Mouse (Mus musculus): ENCODE measurements around the gene Secisbp2l. TPM values are rescaled to one million over a fixed set of nuclear protein-coding genes. Genes with fewer than 3 reads are reported as not detected.

The Secisbp2l gene
- polyA plus RNA-seq, 1 experiment from 2014 or later, result 22.1 TPM

DNA sequence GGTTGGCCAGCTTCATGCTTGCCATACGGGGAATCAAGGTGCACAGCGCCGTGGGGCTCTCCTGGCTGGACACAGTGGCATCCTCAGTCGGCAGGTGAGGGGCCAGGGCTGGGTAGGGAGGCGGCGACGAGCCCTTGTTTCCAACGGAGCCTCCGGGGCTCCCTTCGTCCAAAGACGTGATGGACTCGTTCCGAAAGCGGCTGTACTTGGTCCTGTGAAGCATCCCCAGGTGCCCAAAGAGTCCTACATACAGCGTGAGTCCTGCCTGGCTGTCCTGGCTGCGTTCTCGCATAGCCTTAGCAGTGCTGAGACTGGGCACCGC, 59.6 kb downstream of the Secisbp2l start:
- WGBS, result under 1% methylated on average over 18 of the region's 18 CpGs
- Histone ChIP-seq H3K9me3 (ENCODE audit: control insufficient read depth, low read length) (no peaks in the 10 kb centered on the region), H3K27me3 (ENCODE audit: control insufficient read depth, insufficient read depth, low read length) (peaks cover 25% of the 10 kb centered on the region), H3K27ac (replicated peaks; ENCODE audit: low read depth, low read length) (no peak overlapping the region), H3K36me3 (ENCODE audit: control insufficient read depth, insufficient read depth, low read length) (no peaks in the 10 kb centered on the region), H3K4me2 (ENCODE audit: low read depth, severe bottlenecking) (peak overlapping the region; percentile 96), H3K9ac (ENCODE audit: low read length) (no peak overlapping the region; the same call in 1 of the 2 replicates), H3K4me1 (ENCODE audit: control insufficient read depth, insufficient read depth, low read length) (peaks cover 7% of the 10 kb centered on the region; the same call in 1 of the 2 replicates), H3K4me3 (ENCODE audit: low read depth, low read length) (peak overlapping the region; percentile 51)
- DNase-seq (ENCODE audit: low spot score) (peak; percentile 59), ATAC-seq (ENCODE audit: insufficient number of reproducible peaks, low FRiP score, low TSS enrichment, low read depth) (no peak; the same call in 1 of the 2 replicates)

DNA sequence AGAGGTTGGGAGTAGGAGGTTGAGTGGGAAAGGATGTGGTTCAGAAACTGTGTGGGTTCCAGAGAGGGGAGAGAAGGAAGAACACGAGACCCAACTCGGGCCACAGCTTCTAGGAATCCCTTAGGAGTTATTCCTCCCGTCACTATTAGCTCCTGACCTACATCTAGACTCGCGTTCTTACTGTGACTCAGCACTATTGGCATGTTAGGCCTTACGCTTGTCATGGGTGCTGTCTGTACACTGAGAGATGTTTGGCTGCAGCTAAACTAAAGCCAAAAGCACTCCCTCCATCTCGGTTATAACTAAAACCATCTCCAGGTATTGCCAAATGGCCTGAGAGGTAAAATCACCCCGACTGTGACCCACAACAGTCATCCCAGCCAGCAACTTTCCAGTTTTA, 66.1 kb downstream of the Secisbp2l start:
- no peak for ATAC-seq (ENCODE audit: insufficient number of reproducible peaks, low FRiP score, low TSS enrichment, low read depth)
- Histone ChIP-seq H3K9ac (ENCODE audit: low read length) (no peak overlapping the region), H3K4me2 (ENCODE audit: low read depth, severe bottlenecking) (no peak overlapping the region), H3K4me3 (ENCODE audit: low read depth, low read length) (no peak overlapping the region), H3K4me1 (ENCODE audit: control insufficient read depth, insufficient read depth, low read length) (no peaks in the 10 kb centered on the region), H3K27me3 (ENCODE audit: control insufficient read depth, insufficient read depth, low read length) (peaks cover 5% of the 10 kb centered on the region; the same call in 1 of the 2 replicates), H3K27ac (replicated peaks; ENCODE audit: low read depth, low read length) (no peak overlapping the region), H3K36me3 (ENCODE audit: control insufficient read depth, insufficient read depth, low read length) (no peaks in the 10 kb centered on the region), H3K9me3 (ENCODE audit: control insufficient read depth, low read length) (no peaks in the 10 kb centered on the region)
- DNase-seq (ENCODE audit: low spot score), result no peak
- WGBS, result 84% methylated on average over 8 of the region's 8 CpGs

DNA sequence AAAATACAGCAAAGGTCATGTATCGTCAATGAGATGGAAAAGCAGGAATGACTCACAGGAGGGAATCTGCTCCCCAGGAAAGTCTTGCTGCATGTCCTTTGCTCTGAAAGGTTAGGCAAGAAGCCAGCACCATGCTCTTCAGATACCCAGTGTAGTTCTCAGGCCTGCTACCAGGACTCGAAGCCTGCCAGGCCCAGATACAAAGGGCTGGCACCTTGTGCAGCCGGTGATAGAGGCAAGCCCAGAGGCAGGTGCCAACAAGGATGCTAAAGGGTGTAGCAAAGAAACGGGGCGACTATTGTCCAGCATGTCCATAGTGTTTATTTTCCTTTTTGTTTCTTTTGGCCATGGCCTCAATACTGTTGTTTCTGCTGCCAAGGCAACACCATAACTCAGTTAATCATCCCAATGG, 76.2 kb downstream of the Secisbp2l start:
- no peaks in the 10 kb centered on the region for H3K27me3 ChIP-seq (ENCODE audit: control insufficient read depth, insufficient read depth, low read length)
- WGBS, result 93% methylated on average over 5 of the region's 5 CpGs
- H3K4me3 ChIP-seq (ENCODE audit: low read depth, low read length), result no peak overlapping the region
- H3K4me2 ChIP-seq (ENCODE audit: low read depth, severe bottlenecking), result no peak overlapping the region
- no peak for DNase-seq (ENCODE audit: low spot score)
- H3K9ac ChIP-seq (ENCODE audit: low read length), result no peak overlapping the region
- no peaks in the 10 kb centered on the region for H3K4me1 ChIP-seq (ENCODE audit: control insufficient read depth, insufficient read depth, low read length)
- H3K9me3 ChIP-seq (ENCODE audit: control insufficient read depth, low read length), result no peaks in the 10 kb centered on the region
- H3K36me3 ChIP-seq (ENCODE audit: control insufficient read depth, insufficient read depth, low read length), result no peaks in the 10 kb centered on the region
- no peak for ATAC-seq (ENCODE audit: insufficient number of reproducible peaks, low FRiP score, low TSS enrichment, low read depth)
- H3K27ac ChIP-seq (replicated peaks; ENCODE audit: low read depth, low read length), result no peak overlapping the region

DNA sequence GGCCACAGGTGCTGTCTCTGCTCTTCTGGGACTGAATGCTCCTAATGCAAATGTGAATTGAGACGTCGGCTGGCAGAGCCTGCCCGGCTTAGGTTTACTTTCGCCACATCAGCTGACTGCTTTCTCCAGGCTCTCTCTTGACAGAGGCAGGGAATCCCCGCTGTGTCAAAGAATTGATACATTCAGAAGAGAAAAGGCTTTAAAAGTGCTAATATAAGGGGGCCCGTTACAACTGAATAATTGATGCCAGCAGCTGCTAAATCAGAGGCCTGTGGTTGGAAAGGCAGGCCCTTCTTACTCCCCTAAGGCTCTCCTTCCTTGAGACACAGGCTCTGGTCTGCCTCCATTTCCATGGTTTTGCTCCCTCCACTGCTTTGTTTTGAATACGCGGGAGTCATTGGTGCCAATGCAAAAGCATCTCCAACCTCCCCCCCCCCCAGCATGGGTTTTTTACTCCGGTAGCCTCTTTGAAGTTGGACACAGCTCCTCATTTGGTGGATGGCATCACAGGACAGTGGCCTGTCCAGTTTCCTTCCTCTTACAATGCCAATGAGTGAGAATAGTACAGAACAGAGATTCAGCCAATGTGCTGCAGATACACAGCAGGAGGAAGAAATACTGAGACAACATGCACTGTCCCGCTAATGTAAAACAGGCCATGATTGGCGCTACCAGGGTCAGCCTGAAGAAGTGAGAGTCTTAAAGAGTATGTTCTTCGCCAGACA, 77.6 kb downstream of the Secisbp2l start:
- no peak for DNase-seq (ENCODE audit: low spot score)
- H3K4me3 ChIP-seq (ENCODE audit: low read depth, low read length), result no peak overlapping the region
- no peaks in the 10 kb centered on the region for H3K4me1 ChIP-seq (ENCODE audit: control insufficient read depth, insufficient read depth, low read length)
- H3K9me3 ChIP-seq (ENCODE audit: control insufficient read depth, low read length), result no peaks in the 10 kb centered on the region
- WGBS, result 58% methylated on average over 12 of the region's 12 CpGs
- H3K36me3 ChIP-seq (ENCODE audit: control insufficient read depth, insufficient read depth, low read length), result no peaks in the 10 kb centered on the region
- ATAC-seq (ENCODE audit: insufficient number of reproducible peaks, low FRiP score, low TSS enrichment, low read depth), result no peak
- H3K9ac ChIP-seq (ENCODE audit: low read length), result no peak overlapping the region
- H3K4me2 ChIP-seq (ENCODE audit: low read depth, severe bottlenecking), result no peak overlapping the region
- H3K27ac ChIP-seq (replicated peaks; ENCODE audit: low read depth, low read length), result no peak overlapping the region
- no peaks in the 10 kb centered on the region for H3K27me3 ChIP-seq (ENCODE audit: control insufficient read depth, insufficient read depth, low read length)

DNA sequence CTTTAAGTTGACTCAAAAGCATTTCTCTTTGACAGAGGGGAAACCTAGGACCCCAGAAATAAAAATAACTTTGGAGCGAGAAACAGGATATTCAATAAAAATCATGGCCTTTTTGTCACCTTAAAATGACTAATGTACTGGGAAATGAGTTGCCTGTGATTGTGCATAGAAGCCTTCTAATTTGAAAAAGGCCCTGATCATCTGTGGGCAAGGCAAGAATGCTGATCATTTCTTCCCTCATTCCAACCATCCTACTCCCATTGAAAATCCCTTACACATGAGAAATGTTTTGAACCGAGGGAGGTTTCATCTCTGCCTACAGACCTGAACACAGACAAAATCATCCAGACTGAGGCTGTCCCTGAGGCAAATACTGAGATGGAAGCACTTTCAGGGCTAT, 79.8 kb downstream of the Secisbp2l start:
- no peaks in the 10 kb centered on the region for H3K36me3 ChIP-seq (ENCODE audit: control insufficient read depth, insufficient read depth, low read length)
- no peak overlapping the region for H3K9ac ChIP-seq (ENCODE audit: low read length)
- no peak overlapping the region for H3K4me3 ChIP-seq (ENCODE audit: low read depth, low read length)
- no peak overlapping the region for H3K4me2 ChIP-seq (ENCODE audit: low read depth, severe bottlenecking)
- no peaks in the 10 kb centered on the region for H3K27me3 ChIP-seq (ENCODE audit: control insufficient read depth, insufficient read depth, low read length)
- WGBS, result 74% methylated on average over 2 of the region's 2 CpGs
- H3K9me3 ChIP-seq (ENCODE audit: control insufficient read depth, low read length), result no peaks in the 10 kb centered on the region
- ATAC-seq (ENCODE audit: insufficient number of reproducible peaks, low FRiP score, low TSS enrichment, low read depth), result no peak
- H3K4me1 ChIP-seq (ENCODE audit: control insufficient read depth, insufficient read depth, low read length), result no peaks in the 10 kb centered on the region
- no peak overlapping the region for H3K27ac ChIP-seq (replicated peaks; ENCODE audit: low read depth, low read length)
- DNase-seq (ENCODE audit: low spot score), result no peak

DNA sequence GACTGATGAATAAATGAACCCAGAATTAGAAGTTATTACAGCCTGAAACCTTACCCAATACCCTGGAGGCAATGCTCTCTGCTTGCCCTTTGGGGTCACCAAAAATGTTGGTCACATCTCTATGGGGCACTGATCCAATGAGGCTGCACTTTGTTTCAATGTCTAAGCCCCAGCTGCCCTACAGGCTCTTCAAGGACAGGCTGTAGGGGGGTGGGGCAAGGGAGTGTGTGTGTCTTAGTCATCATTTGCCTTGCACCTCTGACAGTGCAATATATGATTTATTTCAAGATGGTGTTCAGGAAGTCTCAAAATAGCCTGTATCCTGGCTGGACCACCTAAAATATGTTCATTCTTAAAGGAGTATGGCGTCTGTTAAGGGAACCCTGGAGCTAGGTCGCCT, 81.1 kb downstream of the Secisbp2l start:
- Histone ChIP-seq H3K4me3 (ENCODE audit: low read depth, low read length) (no peak overlapping the region), H3K9ac (ENCODE audit: low read length) (no peak overlapping the region), H3K27ac (replicated peaks; ENCODE audit: low read depth, low read length) (no peak overlapping the region), H3K27me3 (ENCODE audit: control insufficient read depth, insufficient read depth, low read length) (no peaks in the 10 kb centered on the region), H3K4me1 (ENCODE audit: control insufficient read depth, insufficient read depth, low read length) (no peaks in the 10 kb centered on the region), H3K36me3 (ENCODE audit: control insufficient read depth, insufficient read depth, low read length) (no peaks in the 10 kb centered on the region), H3K4me2 (ENCODE audit: low read depth, severe bottlenecking) (no peak overlapping the region), H3K9me3 (ENCODE audit: control insufficient read depth, low read length) (no peaks in the 10 kb centered on the region)
- WGBS, result 85% methylated on average over 2 of the region's 2 CpGs
- DNase-seq (ENCODE audit: low spot score) (no peak), ATAC-seq (ENCODE audit: insufficient number of reproducible peaks, low FRiP score, low TSS enrichment, low read depth) (no peak)

DNA sequence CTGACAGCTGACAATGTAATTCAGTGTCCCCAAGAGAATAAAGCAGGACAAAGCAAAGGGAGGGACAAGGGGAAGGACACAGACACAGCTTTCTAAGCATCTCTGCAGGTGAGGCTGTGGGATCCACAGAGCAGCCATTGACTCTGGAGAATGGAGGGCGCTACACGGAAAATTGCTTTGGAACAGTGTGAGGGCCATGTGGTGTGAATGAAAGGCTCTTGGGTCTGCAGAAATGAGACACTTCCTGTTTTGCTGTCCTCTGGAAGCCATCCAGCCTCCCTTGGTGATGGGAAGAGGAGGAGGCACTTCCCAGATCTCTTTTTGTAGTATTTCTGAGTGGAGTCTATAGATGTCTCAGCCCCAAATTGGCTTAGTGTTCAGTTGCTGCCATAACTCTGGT, 86.5 kb downstream of the Secisbp2l start:
- ATAC-seq (ENCODE audit: insufficient number of reproducible peaks, low FRiP score, low TSS enrichment, low read depth) (no peak), DNase-seq (ENCODE audit: low spot score) (no peak)
- H3K4me1 ChIP-seq (ENCODE audit: control insufficient read depth, insufficient read depth, low read length), result no peaks in the 10 kb centered on the region
- no peaks in the 10 kb centered on the region for H3K9me3 ChIP-seq (ENCODE audit: control insufficient read depth, low read length)
- no peak overlapping the region for H3K4me3 ChIP-seq (ENCODE audit: low read depth, low read length)
- no peak overlapping the region for H3K27ac ChIP-seq (replicated peaks; ENCODE audit: low read depth, low read length)
- H3K4me2 ChIP-seq (ENCODE audit: low read depth, severe bottlenecking), result no peak overlapping the region
- no peak overlapping the region for H3K9ac ChIP-seq (ENCODE audit: low read length)
- H3K27me3 ChIP-seq (ENCODE audit: control insufficient read depth, insufficient read depth, low read length), result no peaks in the 10 kb centered on the region
- WGBS, result 82% methylated on average over 2 of the region's 2 CpGs
- no peaks in the 10 kb centered on the region for H3K36me3 ChIP-seq (ENCODE audit: control insufficient read depth, insufficient read depth, low read length)

DNA sequence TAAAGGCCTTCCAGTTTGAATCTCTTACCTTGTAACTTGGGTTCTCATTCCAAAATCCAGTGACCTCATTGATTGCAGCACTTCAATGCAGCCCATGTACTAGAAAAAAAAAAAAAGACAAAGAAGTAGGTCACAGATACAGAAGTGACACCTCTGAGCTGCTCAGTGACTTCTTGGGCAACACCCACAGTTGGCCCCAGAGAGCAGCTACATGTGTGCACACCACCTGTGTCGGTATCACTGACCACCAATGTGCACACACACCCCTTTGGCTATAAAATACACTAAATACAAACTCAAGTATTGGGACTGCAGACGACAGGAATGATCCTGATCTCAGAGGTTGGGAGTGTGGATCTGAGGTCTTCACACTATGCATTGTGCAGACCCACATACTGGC, 87.9 kb downstream of the Secisbp2l start:
- ATAC-seq (ENCODE audit: insufficient number of reproducible peaks, low FRiP score, low TSS enrichment, low read depth), result no peak
- 77% methylated on average over 2 of the region's 2 CpGs for whole genome bisulfite sequencing
- Histone ChIP-seq H3K9ac (ENCODE audit: low read length) (no peak overlapping the region), H3K4me1 (ENCODE audit: control insufficient read depth, insufficient read depth, low read length) (no peaks in the 10 kb centered on the region), H3K9me3 (ENCODE audit: control insufficient read depth, low read length) (no peaks in the 10 kb centered on the region), H3K27ac (replicated peaks; ENCODE audit: low read depth, low read length) (no peak overlapping the region), H3K36me3 (ENCODE audit: control insufficient read depth, insufficient read depth, low read length) (no peaks in the 10 kb centered on the region), H3K4me3 (ENCODE audit: low read depth, low read length) (no peak overlapping the region), H3K4me2 (ENCODE audit: low read depth, severe bottlenecking) (no peak overlapping the region), H3K27me3 (ENCODE audit: control insufficient read depth, insufficient read depth, low read length) (no peaks in the 10 kb centered on the region)
- no peak for DNase-seq (ENCODE audit: low spot score)

DNA sequence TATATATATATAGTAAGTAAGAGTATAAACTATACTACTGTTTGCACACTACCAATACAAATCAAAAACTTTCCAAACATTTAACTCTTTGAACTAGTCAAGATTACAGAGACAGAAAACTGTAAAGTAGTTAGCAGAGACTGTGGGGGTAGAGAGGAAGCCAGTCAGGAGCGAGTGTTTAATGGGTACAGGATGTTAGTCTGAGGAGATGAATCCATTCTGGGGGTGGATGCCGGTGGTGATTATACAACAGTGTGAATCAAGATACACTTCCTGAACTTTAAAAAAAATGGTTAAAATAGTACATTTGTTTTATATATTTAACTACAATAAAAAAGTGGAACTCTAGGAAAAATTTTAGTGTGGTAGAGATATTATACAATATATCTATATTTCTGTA, 90.7 kb downstream of the Secisbp2l start:
- H3K27me3 ChIP-seq (ENCODE audit: control insufficient read depth, insufficient read depth, low read length), result no peaks in the 10 kb centered on the region
- no peaks in the 10 kb centered on the region for H3K36me3 ChIP-seq (ENCODE audit: control insufficient read depth, insufficient read depth, low read length)

More for the DNA sequence above, 90.7 kb downstream of the Secisbp2l start:
- H3K4me3 ChIP-seq (ENCODE audit: low read depth, low read length), result no peak overlapping the region
- no peak overlapping the region for H3K9ac ChIP-seq (ENCODE audit: low read length)
- ATAC-seq (ENCODE audit: insufficient number of reproducible peaks, low FRiP score, low TSS enrichment, low read depth), result no peak
- no peak for DNase-seq (ENCODE audit: low spot score)
- no peak overlapping the region for H3K4me2 ChIP-seq (ENCODE audit: low read depth, severe bottlenecking)
- H3K27ac ChIP-seq (replicated peaks; ENCODE audit: low read depth, low read length), result no peak overlapping the region
- WGBS, result 47% methylated on average over 2 of the region's 2 CpGs
- no peaks in the 10 kb centered on the region for H3K9me3 ChIP-seq (ENCODE audit: control insufficient read depth, low read length)
- no peaks in the 10 kb centered on the region for H3K4me1 ChIP-seq (ENCODE audit: control insufficient read depth, insufficient read depth, low read length)

Measured in limb, embryonic 11.5 days (tissue).